ENCODE assay signal across 8 mouse cellular contexts in the genomic region with DNA sequence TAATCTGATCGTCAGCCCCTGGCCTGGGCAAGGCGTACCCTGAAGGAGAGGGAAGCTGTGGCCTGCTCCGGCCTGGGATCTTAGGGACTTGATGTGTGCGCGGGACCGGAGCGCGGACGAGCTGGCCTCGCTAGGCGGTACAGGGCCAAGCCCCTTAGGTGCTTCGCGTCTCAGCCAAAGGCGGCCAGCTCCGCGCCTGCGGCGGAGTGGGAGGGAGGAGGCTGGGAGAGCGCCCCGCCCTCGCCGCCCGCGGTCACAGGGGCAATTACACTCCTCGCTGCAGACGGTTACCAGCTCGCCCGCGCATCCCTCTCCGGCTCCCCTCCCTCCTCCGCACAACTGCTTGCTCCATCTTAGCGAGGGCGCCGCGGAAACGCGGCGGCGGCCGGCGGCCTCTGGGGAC.
DNase-seq lines count a peak whose midpoint lies in the region; ATAC-seq and TF ChIP-seq lines count a peak whose summit lies in the region.

No protein-coding gene starts in this region.

- peak overlapping the region; percentile 92 for H3K27ac ChIP-seq in MEL (ENCODE audit: control insufficient read depth, low read depth, low read length)
- H3K27ac ChIP-seq in brown adipose tissue, adult 24 weeks (replicated peaks; ENCODE audit: low read depth, low read length) = no peak overlapping the region
- H3K27ac ChIP-seq in forebrain, embryonic 13.5 days = peak overlapping the region; percentile 44

- H3K4me3 ChIP-seq in MEL (ENCODE audit: control insufficient read depth in 1 of 2, insufficient read depth in 1 of 2, low read depth in 2 of 2, low read length in 2 of 2) = peak overlapping the region; percentile 66 to 68
- peak overlapping the region; percentile 44 for H3K4me3 ChIP-seq in brown adipose tissue, adult 24 weeks (ENCODE audit: insufficient read depth, low read depth, low read length)
- peak overlapping the region; percentile 30 for H3K4me3 ChIP-seq in forebrain, embryonic 13.5 days

- H3K9me3 ChIP-seq in MEL (replicated peaks; ENCODE audit: insufficient read depth, low read length) = no peaks in the 10 kb centered on the region
- H3K9me3 ChIP-seq in forebrain, embryonic 13.5 days (replicated peaks) = no peaks in the 10 kb centered on the region

- peaks cover 0 to 45% of the 10 kb centered on the region in 2 experiments; a peak in 2 of 4 replicates for H3K36me3 ChIP-seq in MEL (ENCODE audit: control insufficient read depth in 1 of 2, insufficient read depth in 2 of 2, low read length in 2 of 2)
- H3K36me3 ChIP-seq in forebrain, embryonic 13.5 days (ENCODE audit: poor library complexity, severe bottlenecking) = no peaks in the 10 kb centered on the region

- peak; percentile 91 for DNase-seq in MEL (ENCODE audit: low read depth, low spot score)
- peak; percentile 72 for DNase-seq in heart, postnatal 4 days
- DNase-seq in left cerebral cortex, postnatal 14 days (ENCODE audit: low spot score in 2 of 2) = peak; percentile 33 to 39
- peak; percentile 54 to 61 for DNase-seq in right cerebral cortex, postnatal 10 days (ENCODE audit: low spot score in 2 of 2)
- peak; percentile 15 to 59 for DNase-seq in urinary bladder, postnatal 36 days (ENCODE audit: low spot score in 2 of 2)

- TF ChIP-seq CTCF in MEL (IDR thresholded peaks at IDR 0.05 in 2 of 3, conservative IDR thresholded peaks at IDR 0.05 in 1 of 3; ENCODE audit: control insufficient read depth in 1 of 3, insufficient read depth in 1 of 3, low read depth in 2 of 3, low read length in 3 of 3, poor library complexity in 1 of 3, severe bottlenecking in 1 of 3) = no peak

- TF ChIP-seq RAD21 in MEL (IDR thresholded peaks at IDR 0.05; ENCODE audit: low read depth, low read length) = no peak

- H3K4me1 ChIP-seq in MEL (ENCODE audit: control insufficient read depth in 1 of 2, insufficient read depth in 2 of 2, low read length in 2 of 2) = peaks cover 22 to 57% of the 10 kb centered on the region in 2 experiments
- peaks cover 4% of the 10 kb centered on the region for H3K4me1 ChIP-seq in brown adipose tissue, adult 24 weeks (ENCODE audit: control insufficient read depth, insufficient read depth, insufficient read length, low read length)
- peaks cover 54% of the 10 kb centered on the region for H3K4me1 ChIP-seq in forebrain, embryonic 13.5 days

- peak; percentile 77 for ATAC-seq in forebrain, embryonic 13.5 days
- peak; percentile 76 for ATAC-seq in megakaryocyte-erythroid progenitor cell, adult 5-6 weeks (replicated peaks; ENCODE audit: low FRiP score, low TSS enrichment, poor library complexity, severe bottlenecking)

- TF ChIP-seq EP300 in MEL (IDR thresholded peaks at IDR 0.05; ENCODE audit: low read depth in 1 of 2, low read length in 2 of 2) = peak in 1 of 2 experiments; percentile 38; a peak in 3 of 4 replicates

- peak overlapping the region; percentile 93 for H3K9ac ChIP-seq in MEL (ENCODE audit: control insufficient read depth, low read depth, low read length, poor library complexity, severe bottlenecking)
- H3K9ac ChIP-seq in forebrain, embryonic 13.5 days = peak overlapping the region; percentile 60

- TF ChIP-seq POLR2A in MEL (IDR thresholded peaks at IDR 0.05; ENCODE audit: control insufficient read depth in 1 of 2, insufficient read depth in 1 of 2, low read depth in 1 of 2, low read length in 2 of 2, poor library complexity in 1 of 2) = peak in 1 of 2 experiments; percentile 79; a peak in 2 of 4 replicates

- 1% methylated on average over 21 of the region's 41 CpGs for WGBS in forebrain, embryonic 13.5 days

- peaks cover 10% of the 10 kb centered on the region; the same call in 1 of the 2 replicates for H3K79me2 ChIP-seq in MEL (ENCODE audit: control insufficient read depth, insufficient read depth, low read length, poor library complexity)

- intact Hi-C loops in left cerebral cortex, postnatal 14 days (cut with DNase I) = no loop called here

- no peaks in the 10 kb centered on the region for H3K27me3 ChIP-seq in MEL (ENCODE audit: control insufficient read depth in 1 of 2, insufficient read depth in 2 of 2, low read length in 2 of 2)
- peaks cover 47% of the 10 kb centered on the region for H3K27me3 ChIP-seq in forebrain, embryonic 13.5 days

- H3K4me2 ChIP-seq in forebrain, embryonic 13.5 days = peak overlapping the region; percentile 60

TF ChIP-seq in MEL, 35 proteins besides CTCF, POLR2A, EP300 and RAD21:
- TF ChIP-seq ELF1 (IDR thresholded peaks at IDR 0.05; ENCODE audit: low read depth, low read length) (no peak), GABPA (IDR thresholded peaks at IDR 0.05; ENCODE audit: low read depth, low read length) (no peak), CHD1 (IDR thresholded peaks at IDR 0.05; ENCODE audit: low read depth, low read length) (no peak), GATA1 (IDR thresholded peaks at IDR 0.05; ENCODE audit: low read depth, low read length) (no peak), TAL1 (IDR thresholded peaks at IDR 0.05; ENCODE audit: low read length) (no peak), USF1 (IDR thresholded peaks at IDR 0.05; ENCODE audit: low read depth, low read length) (peak; percentile 47; the same call in 1 of the 2 replicates), TBP (IDR thresholded peaks at IDR 0.05; ENCODE audit: low read depth, low read length) (peak; percentile 65; the same call in 1 of the 2 replicates), NELFE (IDR thresholded peaks at IDR 0.05; ENCODE audit: low read depth, low read length) (peak; percentile 66), NRF1 (IDR thresholded peaks at IDR 0.05; ENCODE audit: insufficient read depth, low read depth, low read length, poor library complexity, severe bottlenecking) (peak; percentile 48; the same call in 1 of the 2 replicates), JUND (IDR thresholded peaks at IDR 0.05; ENCODE audit: low read depth, low read length) (no peak), MAX (IDR thresholded peaks at IDR 0.05; ENCODE audit: low read length) (no peak), POLR2AphosphoS2 (IDR thresholded peaks at IDR 0.05; ENCODE audit: low read length) (peak; percentile 80; the same call in 1 of the 2 replicates), E2F4 (IDR thresholded peaks at IDR 0.05; ENCODE audit: borderline replicate concordance, low read depth, low read length) (no peak), SMC3 (IDR thresholded peaks at IDR 0.05; ENCODE audit: low read depth, low read length) (no peak), ZC3H11A (IDR thresholded peaks at IDR 0.05; ENCODE audit: low read depth, low read length) (no peak), MYC (IDR thresholded peaks at IDR 0.05; ENCODE audit: low read depth, low read length) (no peak), MYB (IDR thresholded peaks at IDR 0.05; ENCODE audit: low read depth, low read length) (peak; percentile 62; the same call in 1 of the 2 replicates), MXI1 (IDR thresholded peaks at IDR 0.05; ENCODE audit: low read depth, low read length) (no peak), BHLHE40 (IDR thresholded peaks at IDR 0.05; ENCODE audit: borderline replicate concordance, low read depth, low read length) (no peak), MAFK (IDR thresholded peaks at IDR 0.05; ENCODE audit: borderline replicate concordance, low read depth, low read length) (no peak), UBTF (IDR thresholded peaks at IDR 0.05; ENCODE audit: borderline replicate concordance, insufficient read depth, low read depth, low read length) (no peak), HCFC1 (IDR thresholded peaks at IDR 0.05; ENCODE audit: low read depth, low read length) (0 out of 2 replicates have a peak, but pooled peaks have one; percentile 26), USF2 (IDR thresholded peaks at IDR 0.05; ENCODE audit: borderline replicate concordance in 1 of 2, insufficient read depth in 1 of 2, low read depth in 1 of 2, low read length in 2 of 2) (no peak), ETS1 (IDR thresholded peaks at IDR 0.05; ENCODE audit: low read depth, low read length) (peak; percentile 18; the same call in 1 of the 2 replicates), MAZ (IDR thresholded peaks at IDR 0.05; ENCODE audit: low read depth, low read length) (peak; percentile 83; the same call in 1 of the 2 replicates), TCF12 (IDR thresholded peaks at IDR 0.05; ENCODE audit: low read depth, low read length) (peak; percentile 52; the same call in 1 of the 2 replicates), ZNF384 (IDR thresholded peaks at IDR 0.05; ENCODE audit: low read depth, low read length) (no peak), POLR2AphosphoS5 (IDR thresholded peaks at IDR 0.05; ENCODE audit: borderline replicate concordance, low read depth, low read length) (no peak), RCOR1 (IDR thresholded peaks at IDR 0.05; ENCODE audit: low read depth, low read length) (peak; percentile 37; the same call in 1 of the 2 replicates), SIN3A (IDR thresholded peaks at IDR 0.05; ENCODE audit: low read length) (peak; percentile 17; the same call in 1 of the 2 replicates), KAT2A (conservative IDR thresholded peaks at IDR 0.05; ENCODE audit: low read depth, low read length) (no peak)

Comparison
In these comparisons a context has a peak if more than half of its experiments do, and no peak if none do; other contexts are left out.
1. DNase-seq: peak in every context shown above with its lines; median percentile 91 in MEL; 72 in heart, postnatal 4 days; 58 in right cerebral cortex, postnatal 10 days; 37 in urinary bladder, postnatal 36 days; 36 in left cerebral cortex, postnatal 14 days.